Mouse (Mus musculus) hindbrain, embryonic 16.5 days (tissue): ENCODE results near the gene Gm20605. TPM values are rescaled to one million over a fixed set of nuclear protein-coding genes. Genes with fewer than 3 reads are reported as not detected.
"Not testable (repeated sequence)": the region's sequence is repeated elsewhere in the genome, so short reads cannot be mapped to it uniquely, and the experiment has no call there.

ENCODE experiments used
- ATAC-seq: fragments of 200-750 bp; cut with Nextera tagmentation; 2 replicates; pipeline ENCODE4 v1.8.0; 2017; ENCODE audit warnings: moderate TSS enrichment, moderate library complexity
- H3K27ac ChIP-seq: fragments of 300-500 bp; sonication (generic); 2 replicates; pipeline ENCODE4 v1.5.1; 2014; ENCODE audit warnings: low read depth, mild to moderate bottlenecking, control low read depth, low read length, moderate library complexity
- H3K27me3 ChIP-seq: fragments of 300-500 bp; sonication (generic); replicated peaks from 2 replicates; pipeline ENCODE4 v1.6.1; 2014; ENCODE audit warnings: low read length; ENCODE audit not compliant: control insufficient read depth, insufficient read depth
- H3K36me3 ChIP-seq: fragments of 300-500 bp; sonication (generic); 2 replicates; pipeline ENCODE4 v1.6.1; 2014; ENCODE audit warnings: mild to moderate bottlenecking, low read length, moderate library complexity, mixed read lengths; ENCODE audit not compliant: control insufficient read depth, insufficient read depth
- H3K4me1 ChIP-seq: fragments of 300-500 bp; sonication (generic); 2 replicates; pipeline ENCODE4 v1.6.1; 2014; ENCODE audit warnings: low read depth, low read length; ENCODE audit not compliant: control insufficient read depth, insufficient read depth
- H3K4me2 ChIP-seq: fragments of 300-500 bp; sonication (generic); 2 replicates; pipeline ENCODE4 v1.6.1; 2014; ENCODE audit warnings: mild to moderate bottlenecking, low read length, control low read depth, moderate library complexity
- H3K4me3 ChIP-seq: fragments of 300-500 bp; sonication (generic); 2 replicates; pipeline ENCODE4 v1.5.1; 2014; ENCODE audit warnings: mild to moderate bottlenecking, low read length, control low read depth, moderate library complexity
- H3K9ac ChIP-seq: fragments of 300-500 bp; sonication (generic); 2 replicates; pipeline ENCODE4 v1.6.1; 2014; ENCODE audit warnings: low read depth, mild to moderate bottlenecking, control low read depth, low read length, moderate library complexity
- H3K9me3 ChIP-seq: fragments of 300-500 bp; sonication (generic); 2 replicates; pipeline ENCODE4 v1.6.1; 2014; ENCODE audit warnings: mild to moderate bottlenecking, low read length, moderate library complexity; ENCODE audit not compliant: control insufficient read depth
- WGBS: fragments of 180-500 bp; shearing (Covaris S2); extraction: QIAGEN DNeasy Blood & Tissue Kit; methylation state at CpG from one replicate; pipeline ENCODE4 v1.1.7; 2014; 5-methylcytosine and 5-hydroxymethylcytosine counted together
- polyA plus RNA-seq: library from polyadenylated mRNA; unstranded; fragments of >200 nt; fragmentation: Nextera tagmentation; extraction: Ambion mirVana; gene quantifications from 2 replicates; pipeline ENCODE4 v1.2.1, GENCODE M21; 2015

Gene Gm20605
- polyA plus RNA-seq, 1 experiment from 2014 or later = 7.4 TPM

DNA sequence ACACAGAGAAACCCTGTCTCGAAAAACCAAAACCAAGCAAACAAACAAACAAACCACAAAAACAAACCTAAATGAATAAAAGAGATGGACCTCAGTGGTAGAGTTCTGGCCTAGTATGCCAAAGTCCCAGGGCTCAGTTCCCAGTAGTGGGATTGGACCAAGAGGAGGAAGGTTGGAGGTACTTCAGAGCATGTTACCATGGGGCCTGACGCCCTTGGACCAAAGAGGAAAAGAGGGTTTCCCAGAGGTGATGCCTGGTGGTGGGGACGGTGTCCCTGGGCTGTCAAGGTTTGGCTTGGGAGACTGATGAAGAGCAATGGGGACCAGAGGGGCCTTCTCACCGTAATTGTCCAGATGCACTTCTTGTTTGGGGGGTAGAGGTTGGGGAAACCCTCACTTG is 18.9 kb upstream of the Gm20605 start:
- H3K4me3 ChIP-seq = no peak overlapping the region
- no peak overlapping the region for H3K9ac ChIP-seq

DNA sequence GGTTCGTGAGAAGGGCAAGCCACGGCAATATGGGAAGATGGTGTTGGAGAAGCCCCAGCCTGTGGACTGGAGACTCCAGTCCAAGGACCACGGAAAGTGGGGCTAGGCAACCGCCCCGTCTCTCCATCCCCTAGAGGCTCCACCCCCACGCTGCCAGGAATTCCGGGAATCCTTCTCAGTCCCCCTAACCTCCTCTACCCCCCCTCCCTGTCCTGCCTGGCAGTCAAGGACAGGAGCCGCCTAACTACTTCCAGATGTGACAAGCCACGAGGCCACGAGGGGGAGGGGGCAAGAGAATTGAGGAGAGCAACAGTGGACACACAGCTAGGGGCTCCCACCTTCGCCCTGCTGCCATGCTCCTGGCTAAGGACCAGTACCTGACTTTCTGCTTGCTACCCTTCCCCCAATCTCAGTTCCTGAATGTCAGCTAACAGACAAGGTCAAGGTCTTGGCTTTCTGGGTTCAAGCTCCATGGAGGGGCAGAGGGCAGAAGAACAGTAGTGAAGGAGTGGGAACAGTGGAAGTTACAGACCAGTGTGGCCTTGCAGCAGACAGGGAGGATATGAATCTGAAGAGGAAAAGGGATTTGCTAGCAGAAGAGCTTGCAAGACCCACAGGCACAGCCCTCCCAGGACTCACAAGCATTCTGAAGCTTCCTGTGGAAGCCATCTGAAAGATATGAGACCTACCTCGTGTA is 18.3 kb upstream of the Gm20605 start:
- H3K4me1 ChIP-seq = peaks cover 6% of the 10 kb centered on the region
- H3K27me3 ChIP-seq = no peaks in the 10 kb centered on the region
- H3K4me3 ChIP-seq = no peak overlapping the region; the same call in 1 of the 2 replicates
- 23% methylated on average over 11 of the region's 12 CpGs for WGBS
- no peak overlapping the region for H3K27ac ChIP-seq
- peak overlapping the region; percentile 13; the same call in 1 of the 2 replicates for H3K9ac ChIP-seq
- no peaks in the 10 kb centered on the region for H3K36me3 ChIP-seq
- H3K9me3 ChIP-seq = no peaks in the 10 kb centered on the region
- H3K4me2 ChIP-seq = no peak overlapping the region
- ATAC-seq = no peak

More for the DNA sequence above, 18.9 kb upstream of the Gm20605 start:
- no peak for ATAC-seq
- H3K36me3 ChIP-seq = no peaks in the 10 kb centered on the region
- H3K4me1 ChIP-seq = peaks cover 6% of the 10 kb centered on the region
- no peaks in the 10 kb centered on the region for H3K9me3 ChIP-seq
- no peaks in the 10 kb centered on the region for H3K27me3 ChIP-seq
- no peak overlapping the region for H3K4me2 ChIP-seq
- no peak overlapping the region for H3K27ac ChIP-seq
- 74% methylated on average over 4 of the region's 4 CpGs for WGBS

DNA sequence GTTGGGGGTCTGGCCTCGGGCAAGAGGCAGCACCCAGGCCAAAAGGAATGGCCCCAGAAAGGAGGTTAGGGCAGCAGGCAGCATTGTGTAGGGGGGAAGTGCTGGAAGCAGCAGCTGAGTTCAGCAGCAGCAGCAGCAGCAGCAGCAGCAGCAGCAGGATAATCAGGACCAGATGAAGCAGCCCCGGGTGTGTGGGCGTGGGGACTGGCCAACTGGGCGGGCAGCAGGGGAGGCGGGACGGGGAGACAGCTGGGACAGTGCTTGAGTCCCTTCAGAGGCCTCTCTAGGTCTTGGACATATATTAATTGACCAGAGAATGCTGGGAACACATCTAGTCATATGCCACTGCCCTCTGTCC is 17.8 kb upstream of the Gm20605 start:
- Histone ChIP-seq H3K9me3 (no peaks in the 10 kb centered on the region), H3K9ac (peak overlapping the region; percentile 3; the same call in 1 of the 2 replicates), H3K4me3 (no peak overlapping the region; the same call in 1 of the 2 replicates), H3K4me1 (peaks cover 6% of the 10 kb centered on the region), H3K36me3 (no peaks in the 10 kb centered on the region), H3K27ac (no peak overlapping the region), H3K27me3 (no peaks in the 10 kb centered on the region), H3K4me2 (no peak overlapping the region)
- WGBS = 31% methylated on average over 6 of the region's 6 CpGs
- no peak for ATAC-seq

GRCm38 (mm10) chr5:137613076-137613475 is 15.9 kb upstream of the Gm20605 start:
- no peaks in the 10 kb centered on the region for H3K9me3 ChIP-seq
- no peak for ATAC-seq
- H3K4me1 ChIP-seq = peaks cover 6% of the 10 kb centered on the region
- no peak overlapping the region for H3K9ac ChIP-seq
- 82% methylated on average over 5 of the region's 5 CpGs for WGBS
- H3K36me3 ChIP-seq = no peaks in the 10 kb centered on the region
- no peak overlapping the region for H3K4me2 ChIP-seq
- no peak overlapping the region for H3K27ac ChIP-seq
- no peak overlapping the region for H3K4me3 ChIP-seq
- H3K27me3 ChIP-seq = no peaks in the 10 kb centered on the region

DNA sequence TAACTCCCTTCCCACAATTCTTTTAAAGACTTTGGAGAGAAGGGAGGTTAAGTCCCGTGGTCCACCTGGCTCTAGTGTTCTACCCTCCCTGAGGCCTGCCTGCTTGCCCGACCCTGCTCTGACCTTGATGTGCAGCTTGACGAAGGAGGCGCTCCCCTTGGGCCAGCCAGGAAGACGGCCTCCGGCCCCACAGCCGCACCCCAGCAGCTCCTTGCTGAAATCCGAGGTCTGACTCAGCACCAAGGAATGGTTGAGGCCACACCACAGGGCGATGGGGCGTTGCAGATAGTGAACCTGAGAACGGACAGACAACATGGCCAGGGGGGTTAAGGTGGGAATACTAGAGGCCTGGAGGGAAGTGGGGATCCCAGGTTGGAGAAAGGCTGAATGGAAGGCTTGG is 15.4 kb upstream of the Gm20605 start, which contains the start of gene Pcolce:
Pcolce (minus strand) TSS at position 235 of the 400 bp plus-strand sequence.
- 59% methylated on average over 11 of the region's 11 CpGs for WGBS
- Histone ChIP-seq H3K27me3 (no peaks in the 10 kb centered on the region), H3K9ac (no peak within 1 kb of the TSS), H3K36me3 (no peaks in the 10 kb centered on the region), H3K4me1 (peaks cover under 1% of the 10 kb centered on the region; the same call in 1 of the 2 replicates), H3K4me2 (no peak within 1 kb of the TSS), H3K27ac (no peak within 1 kb of the TSS), H3K9me3 (no peaks in the 10 kb centered on the region), H3K4me3 (no peak within 1 kb of the TSS)
- ATAC-seq = no peak

DNA sequence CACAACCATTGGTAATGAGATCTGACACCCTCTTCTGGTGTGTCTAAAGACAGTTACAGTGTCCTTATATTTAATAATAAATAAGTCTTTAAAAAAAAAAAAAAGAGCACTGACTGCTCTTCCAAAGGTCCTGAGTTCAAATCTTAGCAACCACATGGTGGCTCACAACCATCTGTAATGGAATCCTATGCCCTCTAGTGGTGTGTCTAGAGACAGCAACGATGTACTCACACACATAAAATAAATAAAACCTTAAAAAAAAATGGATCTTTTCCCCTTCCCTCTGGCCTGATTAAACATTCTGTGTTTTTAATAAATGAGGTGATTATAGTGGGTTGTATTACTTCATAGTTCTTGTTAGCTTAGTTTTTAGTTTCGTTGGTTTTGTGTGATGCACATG is 14.1 kb upstream of the Gm20605 start:
- WGBS = 90% methylated on average over 2 of the region's 2 CpGs
- ATAC-seq = not testable (repeated sequence)

GRCm38 (mm10) chr5:137615347-137615746 is 13.6 kb upstream of the Gm20605 start:
- 89% methylated on average over 7 of the region's 7 CpGs for WGBS
- H3K4me3 ChIP-seq = no peak overlapping the region
- no peaks in the 10 kb centered on the region for H3K36me3 ChIP-seq
- H3K4me1 ChIP-seq = no peaks in the 10 kb centered on the region
- ATAC-seq = no peak
- H3K4me2 ChIP-seq = no peak overlapping the region
- no peak overlapping the region for H3K27ac ChIP-seq
- H3K9me3 ChIP-seq = no peaks in the 10 kb centered on the region
- no peak overlapping the region for H3K9ac ChIP-seq
- no peaks in the 10 kb centered on the region for H3K27me3 ChIP-seq

More for the DNA sequence above, 14.1 kb upstream of the Gm20605 start:
- not testable (repeated sequence) for H3K27ac ChIP-seq, H3K27me3 ChIP-seq, H3K4me3 ChIP-seq, H3K9ac ChIP-seq, H3K36me3 ChIP-seq, H3K4me1 ChIP-seq, H3K4me2 ChIP-seq, H3K9me3 ChIP-seq

DNA sequence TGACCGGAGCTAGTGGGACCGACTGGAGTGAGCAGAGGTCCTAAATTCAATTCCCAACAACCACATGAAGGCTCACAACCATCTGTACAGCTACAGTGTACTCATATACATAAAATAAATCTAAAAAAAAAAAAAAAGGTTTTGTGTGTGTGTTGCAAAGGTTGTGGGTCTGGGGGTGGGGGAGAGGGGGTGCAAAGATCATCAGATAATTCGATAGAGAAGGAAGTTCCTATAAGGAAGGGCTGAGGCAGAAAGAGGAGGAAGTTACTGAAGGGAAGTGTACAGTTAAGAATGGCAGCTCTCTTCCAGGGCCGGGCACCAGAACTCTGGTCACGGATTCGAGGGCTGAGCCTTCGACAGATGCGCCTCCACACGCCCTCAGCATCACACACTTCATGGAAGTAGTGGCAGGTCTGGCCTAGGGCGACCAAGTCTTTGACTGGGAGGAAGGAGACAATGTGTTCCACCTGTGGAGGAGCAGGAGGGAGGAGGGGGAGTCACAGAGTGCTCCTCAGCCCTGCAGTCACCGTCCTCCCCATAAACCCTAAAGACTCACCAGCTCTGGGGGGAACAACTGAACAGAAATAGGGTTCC is 4.9 kb upstream of the Gm20605 start:
- 83% methylated on average over 11 of the region's 11 CpGs for WGBS
- Histone ChIP-seq H3K9me3 (no peaks in the 10 kb centered on the region), H3K4me1 (peaks cover 4% of the 10 kb centered on the region; the same call in 1 of the 2 replicates), H3K4me3 (no peak overlapping the region), H3K27me3 (no peaks in the 10 kb centered on the region), H3K9ac (no peak overlapping the region), H3K4me2 (no peak overlapping the region), H3K27ac (no peak overlapping the region), H3K36me3 (no peaks in the 10 kb centered on the region)
- ATAC-seq = no peak

GRCm38 (mm10) chr5:137627991-137628390 is 984 bp upstream of the Gm20605 start:
- Histone ChIP-seq H3K9ac (peak overlapping the region; percentile 81), H3K4me2 (peak overlapping the region; percentile 80), H3K27ac (peak overlapping the region; percentile 91), H3K36me3 (no peaks in the 10 kb centered on the region), H3K4me1 (peaks cover 29% of the 10 kb centered on the region), H3K27me3 (no peaks in the 10 kb centered on the region), H3K9me3 (no peaks in the 10 kb centered on the region), H3K4me3 (peak overlapping the region; percentile 99)
- 6% methylated on average over 9 of the region's 9 CpGs for WGBS
- no peak for ATAC-seq
